ENCODE assay signal across 8 mouse cellular contexts in the genomic region with DNA sequence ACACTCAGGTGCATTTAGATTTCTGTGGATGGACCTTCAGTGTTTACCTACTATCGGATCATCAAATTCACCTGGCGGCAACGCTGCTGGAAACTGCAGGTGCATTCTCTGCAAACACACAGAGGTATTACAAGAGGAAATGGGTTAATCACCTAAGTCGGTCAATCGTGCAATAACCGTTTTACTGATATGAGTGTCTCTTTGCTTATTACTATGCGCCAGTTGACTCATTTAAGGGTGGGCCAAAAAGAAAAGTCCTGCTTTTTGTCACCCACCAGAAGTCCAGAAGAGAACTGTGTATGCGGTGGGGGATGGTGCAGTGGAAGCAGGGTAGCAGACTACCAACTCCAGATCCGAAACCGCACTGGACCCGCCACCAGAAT. TPM values are rescaled to one million over a fixed set of nuclear protein-coding genes. Genes with fewer than 3 reads are reported as not detected.
DNase-seq lines count a peak whose midpoint lies in the region; ATAC-seq and TF ChIP-seq lines count a peak whose summit lies in the region.

No protein-coding gene starts in this region.

- H3K4me3 ChIP-seq in bone marrow, adult 2 months (replicated peaks; ENCODE audit: control insufficient read depth, low read depth, low read length) = peak overlapping the region; percentile 100
- H3K4me3 ChIP-seq in forebrain, embryonic 14.5 days (ENCODE audit: low read depth, low read length) = peak overlapping the region; percentile 86
- H3K4me3 ChIP-seq in liver, embryonic 15.5 days (replicated peaks) = peak overlapping the region; percentile 93

- no peaks in the 10 kb centered on the region for H3K27me3 ChIP-seq in forebrain, embryonic 14.5 days (replicated peaks; ENCODE audit: control insufficient read depth, insufficient read depth, low read length)
- H3K27me3 ChIP-seq in liver, embryonic 15.5 days = no peaks in the 10 kb centered on the region

- no peak for TF ChIP-seq POLR2A in bone marrow, adult 2 months (IDR thresholded peaks at IDR 0.05; ENCODE audit: borderline replicate concordance, control insufficient read depth, low read depth, low read length)

- intact Hi-C loops in left cerebral cortex, postnatal 36 days (cut with DNase I) = loop anchor here (2.0 to 5.0 kb wide), 2 partner anchors 97 to 104 kb away; a partner anchor contains a TSS

- peak overlapping the region; percentile 77 for H3K9ac ChIP-seq in forebrain, embryonic 14.5 days (ENCODE audit: low read length)
- peak overlapping the region; percentile 93 for H3K9ac ChIP-seq in liver, embryonic 15.5 days

- H3K36me3 ChIP-seq in forebrain, embryonic 14.5 days (ENCODE audit: control insufficient read depth, insufficient read depth, low read length) = no peaks in the 10 kb centered on the region
- H3K36me3 ChIP-seq in liver, embryonic 15.5 days (replicated peaks) = 0 out of 2 replicates have a peak, but pooled peaks cover 10% of the 10 kb centered on the region

- WGBS in bone marrow, adult 2 months = 2% methylated on average over 11 of the region's 11 CpGs
- 6% methylated on average over 11 of the region's 11 CpGs for WGBS in forebrain, embryonic 14.5 days
- 4% methylated on average over 11 of the region's 11 CpGs for WGBS in liver, embryonic 15.5 days (ENCODE audit: insufficient replicate concordance)

- peak overlapping the region; percentile 86 for H3K27ac ChIP-seq in bone marrow, adult 2 months (ENCODE audit: control insufficient read depth, insufficient read depth, low read depth, low read length, poor library complexity)
- peak overlapping the region; percentile 64 for H3K27ac ChIP-seq in forebrain, embryonic 14.5 days (ENCODE audit: low read depth, low read length)
- peak overlapping the region; percentile 98 for H3K27ac ChIP-seq in liver, embryonic 15.5 days (replicated peaks)

- peak; percentile 23 for DNase-seq in left cerebral cortex, adult 11 months (ENCODE audit: low spot score)
- DNase-seq in left cerebral cortex, postnatal 36 days (ENCODE audit: low spot score in 2 of 2) = no peak
- DNase-seq in forebrain, embryonic 14.5 days (ENCODE audit: low spot score) = peak; percentile 22
- no peak for DNase-seq in B cell, adult 2 months
- DNase-seq in right cerebral cortex, postnatal 14 days = no peak
- DNase-seq in right cerebral cortex, adult 2 months (ENCODE audit: low spot score in 2 of 2) = no peak

- H3K9me3 ChIP-seq in forebrain, embryonic 14.5 days (replicated peaks; ENCODE audit: control insufficient read depth, low read length) = no peaks in the 10 kb centered on the region
- no peaks in the 10 kb centered on the region for H3K9me3 ChIP-seq in liver, embryonic 15.5 days (replicated peaks)

- no peak for TF ChIP-seq CTCF in bone marrow, adult 2 months (IDR thresholded peaks at IDR 0.05; ENCODE audit: control insufficient read depth, insufficient read depth, low read length)

- H3K4me1 ChIP-seq in bone marrow, adult 2 months (ENCODE audit: control insufficient read depth, insufficient read depth, low read length) = no peaks in the 10 kb centered on the region; the same call in 1 of the 2 replicates
- H3K4me1 ChIP-seq in forebrain, embryonic 14.5 days (ENCODE audit: control insufficient read depth, insufficient read depth, low read length) = peaks cover 17% of the 10 kb centered on the region; the same call in 1 of the 2 replicates
- H3K4me1 ChIP-seq in liver, embryonic 15.5 days (replicated peaks) = peaks cover 58% of the 10 kb centered on the region

- H3K4me2 ChIP-seq in forebrain, embryonic 14.5 days (ENCODE audit: low read length) = peak overlapping the region; percentile 50
- H3K4me2 ChIP-seq in liver, embryonic 15.5 days = peak overlapping the region; percentile 78

- no peak for ATAC-seq in forebrain, embryonic 14.5 days
- peak; percentile 2 for ATAC-seq in liver, embryonic 15.5 days (ENCODE audit: insufficient read depth)

RNA-seq across cellular contexts. Expression of a gene that starts 0.6 kb away (rescaled TPM):
- 10 to 100 TPM; 34.3 to 36.7 TPM for total RNA-seq in left cerebral cortex, postnatal 36 days (2021)
- 35.7 and 56.2 TPM in 2 replicates for polyA plus RNA-seq in bone marrow, adult 2 months (2011; ENCODE audit: insufficient read depth, insufficient read length, low replicate concordance, missing spikeins)
- 13.6 and 13.7 TPM in 2 replicates for polyA plus RNA-seq in forebrain, embryonic 14.5 days (2014; fragmentation: Nextera tagmentation; extraction: Ambion mirVana)
- polyA plus RNA-seq in liver, embryonic 15.5 days (2015; fragmentation: Nextera tagmentation; extraction: Ambion mirVana) = 6.4 and 7.2 TPM in 2 replicates

RNA-seq across cellular contexts. Expression of a gene that starts 53.8 kb away (rescaled TPM):
- total RNA-seq in left cerebral cortex, postnatal 36 days (2021) = 10 to 100 TPM; 56.4 to 58.6 TPM
- 6.3 and 10.9 TPM in 2 replicates for polyA plus RNA-seq in bone marrow, adult 2 months (2011; ENCODE audit: insufficient read depth, insufficient read length, low replicate concordance, missing spikeins)
- 14.2 and 15.8 TPM in 2 replicates for polyA plus RNA-seq in forebrain, embryonic 14.5 days (2014; fragmentation: Nextera tagmentation; extraction: Ambion mirVana)
- polyA plus RNA-seq in liver, embryonic 15.5 days (2015; fragmentation: Nextera tagmentation; extraction: Ambion mirVana) = 1.4 and 2.0 TPM in 2 replicates

Comparison
In these comparisons a context has a peak if more than half of its experiments do, and no peak if none do; other contexts are left out.
1. DNase-seq: peak in left cerebral cortex, adult 11 months (single experiment) and forebrain, embryonic 14.5 days (single experiment); none in left cerebral cortex, postnatal 36 days (0 of 2), B cell, adult 2 months (0 of 2), right cerebral cortex, postnatal 14 days (single experiment) and right cerebral cortex, adult 2 months (0 of 2).
2. Peak in every context shown above with its lines, with median percentiles within 50 percentile points of each other: H3K27ac ChIP-seq and H3K4me3 ChIP-seq.